Mouse (Mus musculus) MEL (cell line): ENCODE measurements around the gene Piezo1. TPM values are rescaled to one million over a fixed set of nuclear protein-coding genes. Genes with fewer than 3 reads are reported as not detected.

Source experiments
- DNase-seq: peaks from one replicate; pipeline ENCODE4 v3.0.0; 2011; ENCODE audit warnings: low read depth, low spot score
- H3K27ac ChIP-seq: 2 replicates; pipeline ENCODE4 v1.5.1; 2012; ENCODE audit warnings: low read depth, mild to moderate bottlenecking, control low read depth, low read length, moderate library complexity; ENCODE audit not compliant: control insufficient read depth
- H3K27me3 ChIP-seq, 2 experiments: fragments of 150-350 bp in 1 of 2; sonication (generic) in 1 of 2; 2 replicates each; pipeline ENCODE4 v1.6.1; 2012; ENCODE audit warnings: low read length in 2 of 2, mild to moderate bottlenecking in 2 of 2, improper control_type of control experiment in 1 of 2, moderate library complexity in 1 of 2; ENCODE audit not compliant: insufficient read depth in 2 of 2, control insufficient read depth in 1 of 2
- H3K36me3 ChIP-seq, 2 experiments: 2 replicates each; pipeline ENCODE4 v1.6.1; 2012 to 2014; ENCODE audit warnings: low read length in 2 of 2, improper control_type of control experiment in 1 of 2, inconsistent platforms in 1 of 2, mild to moderate bottlenecking in 1 of 2; ENCODE audit not compliant: insufficient read depth in 2 of 2, control insufficient read depth in 1 of 2
- H3K4me1 ChIP-seq, 2 experiments: fragments of 150-350 bp in 1 of 2; sonication (generic) in 1 of 2; 2 replicates each; pipeline ENCODE4 v1.6.1; 2012; ENCODE audit warnings: low read length in 2 of 2, improper control_type of control experiment in 1 of 2, mild to moderate bottlenecking in 1 of 2; ENCODE audit not compliant: insufficient read depth in 2 of 2, control insufficient read depth in 1 of 2
- H3K4me3 ChIP-seq, 2 experiments: fragments of 150-350 bp in 1 of 2; sonication (generic) in 1 of 2; 2 replicates each; pipeline ENCODE4 v1.5.1; 2012; ENCODE audit warnings: low read depth in 2 of 2, low read length in 2 of 2, mild to moderate bottlenecking in 2 of 2, moderate library complexity in 2 of 2, control low read depth in 1 of 2, improper control_type of control experiment in 1 of 2; ENCODE audit not compliant: control insufficient read depth in 1 of 2, insufficient read depth in 1 of 2
- H3K79me2 ChIP-seq: 2 replicates; pipeline ENCODE4 v1.6.1; 2012; ENCODE audit warnings: mild to moderate bottlenecking, low read length, moderate library complexity; ENCODE audit not compliant: control insufficient read depth, poor library complexity, insufficient read depth
- H3K9ac ChIP-seq: 2 replicates; pipeline ENCODE4 v1.6.1; 2012; ENCODE audit warnings: low read depth, mild to moderate bottlenecking, control low read depth, low read length, moderate library complexity; ENCODE audit not compliant: control insufficient read depth, poor library complexity, severe bottlenecking
- H3K9me3 ChIP-seq: fragments of 150-350 bp; sonication (generic); replicated peaks from 2 replicates; pipeline ENCODE4 v1.6.1; 2012; ENCODE audit warnings: mild to moderate bottlenecking, low read length, improper control_type of control experiment, moderate library complexity; ENCODE audit not compliant: insufficient read depth
- BHLHE40 ChIP-seq: IDR thresholded peaks from 2 replicates; pipeline ENCODE4 v1.6.1; 2012; ENCODE audit warnings: low read depth, mild to moderate bottlenecking, inconsistent platforms, low read length, improper control_type of control experiment, borderline replicate concordance
- CHD2 ChIP-seq: IDR thresholded peaks from 2 replicates; pipeline ENCODE4 v1.6.1; 2011; ENCODE audit warnings: low read length, improper control_type of control experiment
- EP300 ChIP-seq, 2 experiments: IDR thresholded peaks; 2 replicates each; pipeline ENCODE4 v1.6.1; 2011; ENCODE audit warnings: improper control_type of control experiment in 2 of 2, low read length in 2 of 2, low read depth in 1 of 2, mild to moderate bottlenecking in 1 of 2
- ETS1 ChIP-seq: IDR thresholded peaks from 2 replicates; pipeline ENCODE4 v1.6.1; 2012; ENCODE audit warnings: low read depth, mild to moderate bottlenecking, inconsistent platforms, low read length, improper control_type of control experiment, moderate library complexity
- GATA1 ChIP-seq: IDR thresholded peaks from 2 replicates; pipeline ENCODE4 v1.6.1; 2011; ENCODE audit warnings: low read depth, low read length, improper control_type of control experiment
- HCFC1 ChIP-seq: IDR thresholded peaks from 2 replicates; pipeline ENCODE4 v1.6.1; 2012; ENCODE audit warnings: low read depth, mild to moderate bottlenecking, inconsistent platforms, low read length, improper control_type of control experiment, moderate library complexity
- MAX ChIP-seq: IDR thresholded peaks from 2 replicates; pipeline ENCODE4 v1.6.1; 2011; ENCODE audit warnings: low read length, improper control_type of control experiment
- MYB ChIP-seq: IDR thresholded peaks from 2 replicates; pipeline ENCODE4 v1.6.1; 2011; ENCODE audit warnings: mild to moderate bottlenecking, low read depth, low read length, improper control_type of control experiment
- NELFE ChIP-seq: IDR thresholded peaks from 2 replicates; pipeline ENCODE4 v1.6.1; 2011; ENCODE audit warnings: low read depth, low read length, improper control_type of control experiment
- NRF1 ChIP-seq: IDR thresholded peaks from 2 replicates; pipeline ENCODE4 v1.6.1; 2014; ENCODE audit warnings: low read depth, mild to moderate bottlenecking, inconsistent platforms, low read length, improper control_type of control experiment, moderate library complexity; ENCODE audit not compliant: poor library complexity, insufficient read depth, severe bottlenecking
- POLR2AphosphoS2 ChIP-seq: IDR thresholded peaks from 2 replicates; pipeline ENCODE4 v1.6.1; 2011; ENCODE audit warnings: low read length, improper control_type of control experiment
- RAD21 ChIP-seq: IDR thresholded peaks from 2 replicates; pipeline ENCODE4 v1.6.1; 2011; ENCODE audit warnings: mild to moderate bottlenecking, low read depth, low read length, improper control_type of control experiment
- USF1 ChIP-seq: IDR thresholded peaks from 2 replicates; pipeline ENCODE4 v1.6.1; 2014; ENCODE audit warnings: low read depth, mild to moderate bottlenecking, inconsistent platforms, low read length, improper control_type of control experiment, moderate library complexity
- USF2 ChIP-seq, 2 experiments: IDR thresholded peaks; 2 replicates each; pipeline ENCODE4 v1.6.1; 2011 to 2012; ENCODE audit warnings: improper control_type of control experiment in 2 of 2, low read length in 2 of 2, borderline replicate concordance in 1 of 2, inconsistent platforms in 1 of 2, low read depth in 1 of 2, mild to moderate bottlenecking in 1 of 2; ENCODE audit not compliant: insufficient read depth in 1 of 2
- ZKSCAN1 ChIP-seq: IDR thresholded peaks from 2 replicates; pipeline ENCODE4 v1.6.1; 2012; ENCODE audit warnings: low read depth, mild to moderate bottlenecking, inconsistent platforms, low read length, improper control_type of control experiment, moderate library complexity
- ZMIZ1 ChIP-seq: IDR thresholded peaks from 2 replicates; pipeline ENCODE4 v1.6.1; 2012; ENCODE audit warnings: low read depth, mild to moderate bottlenecking, inconsistent platforms, low read length, improper control_type of control experiment, moderate library complexity
- polyA plus RNA-seq, 2 experiments: library from polyadenylated mRNA; stranded (reverse) in 1 of 2; unstranded in 1 of 2; fragments of >175 nt in 1 of 2; fragments of >200 nt in 1 of 2; gene quantifications; 2 replicates each; pipeline versions ENCODE4 v1.2.1 to v1.2.4; 2012; ENCODE audit warnings: low replicate concordance in 2 of 2, low read depth in 1 of 2; ENCODE audit not compliant: insufficient read length in 2 of 2, insufficient read depth in 1 of 2, missing spikeins in 1 of 2
- total RNA-seq: library from RNA; depleted of rRNA; stranded (reverse); fragments of 300-350 nt; gene quantifications from 2 replicates; pipeline ENCODE4 v1.2.3, GENCODE M21; 2012

Gene Piezo1
- total and polyA plus RNA-seq, 3 experiments = 35.1 to 223 (median 144) TPM

DNA sequence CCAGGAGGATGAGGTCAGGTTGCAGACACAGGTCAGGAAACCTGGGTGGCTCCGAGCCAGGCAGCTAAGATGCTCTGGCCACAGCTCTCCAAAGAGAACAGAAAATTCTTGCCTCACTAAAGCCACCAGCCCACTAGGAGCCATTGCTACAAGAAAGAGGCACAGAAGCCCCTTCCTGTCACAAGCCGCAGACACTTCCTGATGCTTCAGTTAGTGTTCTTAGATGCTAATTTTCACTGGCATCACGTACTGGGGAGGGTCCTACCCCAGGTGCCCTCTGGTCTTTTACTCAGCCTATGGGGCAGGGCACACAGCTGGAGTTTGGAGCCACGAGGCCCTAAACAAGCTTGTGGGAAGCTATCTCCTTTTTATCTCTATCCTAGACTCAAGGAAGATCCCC lies 44.9 kb upstream of the Piezo1 start:
- TF ChIP-seq ZKSCAN1 (no peak), RAD21 (no peak), POLR2AphosphoS2 (no peak), USF2 (IDR thresholded peaks at IDR 0.05; ENCODE audit: borderline replicate concordance in 1 of 2, insufficient read depth in 1 of 2, low read depth in 1 of 2, low read length in 2 of 2) (no peak), ZMIZ1 (no peak), USF1 (no peak), MYB (no peak), BHLHE40 (no peak), CHD2 (no peak), ETS1 (no peak), MAX (no peak), EP300 (IDR thresholded peaks at IDR 0.05; ENCODE audit: low read depth in 1 of 2, low read length in 2 of 2) (no peak), GATA1 (no peak), NELFE (no peak), HCFC1 (no peak), NRF1 (no peak)
- Histone ChIP-seq H3K4me3 (no peak overlapping the region), H3K79me2 (no peaks in the 10 kb centered on the region), H3K9ac (no peak overlapping the region), H3K36me3 (no peaks in the 10 kb centered on the region), H3K9me3 (no peaks in the 10 kb centered on the region), H3K27me3 (no peaks in the 10 kb centered on the region), H3K27ac (no peak overlapping the region), H3K4me1 (no peaks in the 10 kb centered on the region)
- no peak for DNase-seq

GRCm38 (mm10) chr8:122593783-122594507 lies 42.8 kb upstream of the Piezo1 start:
- Histone ChIP-seq H3K79me2 (no peaks in the 10 kb centered on the region), H3K27me3 (no peaks in the 10 kb centered on the region), H3K36me3 (no peaks in the 10 kb centered on the region), H3K27ac (no peak overlapping the region), H3K4me3 (no peak overlapping the region), H3K9me3 (no peaks in the 10 kb centered on the region), H3K4me1 (no peaks in the 10 kb centered on the region), H3K9ac (no peak overlapping the region)
- no peak for TF ChIP-seq ETS1
- DNase-seq = no peak
